In the genomic region with DNA sequence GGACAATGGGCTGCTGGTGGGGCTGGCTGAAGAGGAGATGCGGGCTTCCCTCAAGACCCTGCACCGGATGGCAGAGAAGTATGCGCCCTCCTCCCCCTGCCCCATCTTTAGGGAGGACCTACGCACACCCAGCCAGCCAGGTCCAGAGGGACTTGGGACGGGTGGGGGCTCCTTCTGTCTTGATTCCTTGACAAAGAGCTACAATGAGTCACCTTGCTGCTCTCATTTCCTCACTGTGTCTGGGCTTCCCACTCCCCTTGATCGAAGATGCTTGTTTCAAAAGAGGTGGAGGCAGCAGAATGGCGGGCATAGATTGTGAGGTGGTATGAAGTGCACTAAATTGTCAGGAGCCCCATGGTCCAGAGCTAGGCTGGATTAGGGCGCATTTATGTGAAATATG, we compare ENCODE assay signal across 2 mouse cellular contexts.
TF ChIP-seq lines count a peak whose summit lies in the region.

No protein-coding gene starts in this region.

TF ChIP-seq in CH12.LX, 34 proteins besides CTCF, POLR2A, EP300 and RAD21 (continued from another document):
- no peak for TF ChIP-seq NELFE (IDR thresholded peaks at IDR 0.05; ENCODE audit: low read depth, low read length)
- no peak for TF ChIP-seq SMC3 (IDR thresholded peaks at IDR 0.05; ENCODE audit: low read depth, low read length)
- TF ChIP-seq MAZ (IDR thresholded peaks at IDR 0.05; ENCODE audit: low read depth, low read length) = no peak
- TF ChIP-seq POLR2AphosphoS2 (IDR thresholded peaks at IDR 0.05; ENCODE audit: low read depth, low read length) = no peak
- TF ChIP-seq CHD1 (IDR thresholded peaks at IDR 0.05; ENCODE audit: low read depth, low read length) = no peak
TF ChIP-seq in CH12.LX: peak in this region for 0.

TF ChIP-seq in myocyte, 11 proteins besides CTCF, POLR2A, EP300 and RAD21 (continued from another document):
- no peak for TF ChIP-seq TCF3 (IDR thresholded peaks at IDR 0.05; ENCODE audit: insufficient read length, low read depth)
- no peak for TF ChIP-seq USF1 (IDR thresholded peaks at IDR 0.05; ENCODE audit: low read depth)
- TF ChIP-seq CEBPB (IDR thresholded peaks at IDR 0.05; ENCODE audit: insufficient read depth, poor library complexity, severe bottlenecking) = no peak
- no peak for TF ChIP-seq SRF (IDR thresholded peaks at IDR 0.05; ENCODE audit: control insufficient read depth, insufficient read length, low read depth)
